Mouse (Mus musculus): ENCODE data around the gene Ccdc172. TPM values are rescaled to one million over a fixed set of nuclear protein-coding genes. Genes with fewer than 3 reads are reported as not detected.
A peak's percentile ranks its signal among the peaks of the same experiment; 100 is the strongest.

Gene Ccdc172
- total RNA-seq, 2 experiments from 2014 or later, result not detected

GRCm38 (mm10) chr19:58558352-58558751 lies 46.6 kb downstream of the Ccdc172 start:
- DNase-seq (ENCODE audit: low spot score in 2 of 2), result peak; percentile 49 to 61
- intact Hi-C loops (cut with DNase I), result loop anchor here (5.0 to 10.0 kb wide), 3 partner anchors 644 to 901 kb away; no protein-coding TSS in a partner anchor

- DNase-seq (ENCODE audit: low spot score in 2 of 2), result no peak
- intact Hi-C loops (cut with DNase I), result no loop called here
Observed at GRCm38 (mm10) chr19:58562301-58562815, 50.6 kb downstream of the Ccdc172 start.

GRCm38 (mm10) chr19:58571566-58571965 lies 59.8 kb downstream of the Ccdc172 start:
- intact Hi-C loops (cut with DNase I), result no loop called here
- DNase-seq (ENCODE audit: low spot score in 2 of 2), result no peak

GRCm38 (mm10) chr19:58572429-58573071 lies 60.8 kb downstream of the Ccdc172 start:
- DNase-seq (ENCODE audit: low spot score in 2 of 2), result no peak
- intact Hi-C loops (cut with DNase I), result no loop called here

- intact Hi-C loops (cut with DNase I), result no loop called here
- no peak for DNase-seq (ENCODE audit: low spot score in 2 of 2)
Observed at GRCm38 (mm10) chr19:58573072-58573438, 61.3 kb downstream of the Ccdc172 start.

- no peak for DNase-seq (ENCODE audit: low spot score in 2 of 2)
- intact Hi-C loops (cut with DNase I), result no loop called here
Observed at GRCm38 (mm10) chr19:58582018-58582417, 70.2 kb downstream of the Ccdc172 start.

GRCm38 (mm10) chr19:58582956-58583355 lies 71.2 kb downstream of the Ccdc172 start:
- DNase-seq (ENCODE audit: low spot score in 2 of 2), result no peak
- intact Hi-C loops (cut with DNase I), result no loop called here

GRCm38 (mm10) chr19:58586046-58586445 lies 74.3 kb downstream of the Ccdc172 start:
- DNase-seq (ENCODE audit: low spot score in 2 of 2), result no peak
- intact Hi-C loops (cut with DNase I), result no loop called here

GRCm38 (mm10) chr19:58590251-58590936 lies 78.6 kb downstream of the Ccdc172 start:
- intact Hi-C loops (cut with DNase I), result no loop called here

GRCm38 (mm10) chr19:58600381-58600780 lies 88.6 kb downstream of the Ccdc172 start:
- intact Hi-C loops (cut with DNase I), result no loop called here
- DNase-seq (ENCODE audit: low spot score in 2 of 2), result no peak

More at GRCm38 (mm10) chr19:58590251-58590936, 78.6 kb downstream of the Ccdc172 start:
- peak; percentile 41 to 79 for DNase-seq (ENCODE audit: low spot score in 2 of 2)

Other genes with a start within 250 kb of the Ccdc172 start
- 10 to 100 TPM; 30.6 to 40.2 TPM for gene Gfra1, start 56.1 kb upstream of the Ccdc172 start, total RNA-seq (2021)
- gene Pnlip, start 140.5 kb downstream of the Ccdc172 start, total RNA-seq (2021), result 1 to 10 TPM; 2.1 to 2.6 TPM
- not detected for gene Pnliprp1, start 216.9 kb downstream of the Ccdc172 start, total RNA-seq (2021)
- not detected for gene Pnliprp2, start 247.7 kb downstream of the Ccdc172 start, total RNA-seq (2021)